Mouse (Mus musculus) adrenal gland, adult 8-10 months (tissue): ENCODE measurements at regions not wholly inside any gene's neighbourhood (a gene's known extent, or its start where the extent isn't known, plus 50 kb on each side); places are given as distances from the start of the nearest gene placed in this dataset.

Source experiments
- DNase-seq: peaks from one replicate; pipeline ENCODE4 v3.0.0; 2022

GRCm38 (mm10) chr14:48753084-48753483 lies 79.5 kb upstream of the Otx2 start:
- no peak for DNase-seq

- DNase-seq = no peak
Observed at GRCm38 (mm10) chr14:48752579-48752905, 78.9 kb upstream of the Otx2 start.

DNA sequence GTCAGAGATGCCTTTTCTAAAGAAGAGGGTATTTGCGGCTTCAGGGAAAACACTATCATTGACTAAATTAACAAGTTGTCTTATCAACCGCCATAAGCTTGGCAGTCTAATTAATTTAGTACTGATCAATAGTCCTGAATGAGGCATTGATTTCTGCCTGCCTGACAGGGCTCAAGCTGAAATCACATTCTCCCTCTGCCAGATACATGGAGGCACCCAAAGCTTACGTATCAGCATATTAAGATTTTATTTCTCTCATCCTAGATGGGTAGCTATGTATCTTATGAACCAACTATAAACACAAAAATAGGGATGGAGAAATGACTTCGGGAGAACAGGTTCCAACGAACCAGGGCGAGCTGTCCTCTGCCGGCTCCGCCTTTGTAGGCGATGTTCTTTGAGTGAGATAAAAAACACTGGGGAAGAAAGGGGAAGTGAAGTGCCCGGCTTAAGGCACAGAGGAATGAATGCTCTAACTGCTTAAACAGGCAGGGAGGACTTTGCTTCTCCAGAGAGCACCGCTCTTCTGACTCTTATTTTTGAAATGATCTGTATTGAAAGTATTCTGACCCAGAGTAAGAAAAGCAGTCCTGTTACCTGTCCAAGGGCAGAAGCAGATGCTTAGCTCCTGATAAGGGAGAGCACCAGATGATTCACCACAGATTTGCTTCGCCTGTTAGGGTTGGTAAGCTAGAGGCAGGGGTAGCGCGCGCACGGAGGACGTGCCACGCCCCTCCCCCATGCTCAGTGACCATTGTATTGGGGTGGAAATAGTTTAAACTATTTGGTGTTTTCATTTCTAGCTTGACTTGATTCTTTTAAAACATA lies 78.3 kb upstream of the Otx2 start:
- no peak for DNase-seq

- no peak for DNase-seq
Observed at GRCm38 (mm10) chr14:48750994-48751393, 77.4 kb upstream of the Otx2 start.

GRCm38 (mm10) chr14:48748976-48749375 lies 75.4 kb upstream of the Otx2 start:
- no peak for DNase-seq

DNA sequence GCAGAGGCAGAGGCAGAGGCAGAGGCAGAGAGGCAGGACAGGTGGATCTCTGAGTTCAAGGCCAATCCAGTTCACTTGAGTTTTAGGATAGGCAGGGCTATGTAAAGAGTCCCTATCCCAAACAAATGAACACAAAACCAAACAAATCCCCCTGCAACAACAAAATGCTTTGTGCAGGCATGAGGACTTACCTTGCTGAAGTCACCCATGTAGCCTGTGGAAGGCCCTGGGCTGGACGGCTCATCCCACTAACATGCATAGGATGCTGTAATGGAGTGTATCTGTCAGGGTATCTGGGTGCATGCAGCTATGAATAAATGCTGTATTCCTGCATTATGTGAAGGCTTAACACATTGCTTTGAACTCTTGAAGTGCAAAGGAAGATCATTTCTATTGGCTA lies 74.3 kb upstream of the Otx2 start:
- no peak for DNase-seq

GRCm38 (mm10) chr14:48740942-48741602 lies 67.5 kb upstream of the Otx2 start:
- no peak for DNase-seq

DNA sequence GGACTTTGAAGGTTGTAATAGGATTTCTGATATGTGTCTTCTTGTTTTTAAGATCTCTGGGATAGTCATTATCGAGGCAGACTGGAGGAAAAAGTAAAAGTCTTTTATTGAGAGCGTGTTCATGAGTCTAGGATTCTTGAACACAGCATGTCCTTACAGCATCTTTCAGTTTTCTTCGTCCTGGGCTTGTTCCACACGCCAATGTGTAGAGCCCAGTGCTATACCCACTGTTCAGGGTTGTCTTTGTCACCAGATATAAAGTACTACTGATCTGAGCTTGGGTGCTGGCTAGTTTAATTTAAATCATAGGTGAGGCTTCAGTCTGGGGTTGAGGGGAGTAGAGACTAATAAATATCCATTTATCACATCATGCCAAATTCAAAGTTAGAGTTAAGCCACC lies 65.5 kb upstream of the Otx2 start:
- DNase-seq = no peak

GRCm38 (mm10) chr14:48738641-48739040 lies 65.0 kb upstream of the Otx2 start:
- DNase-seq = no peak

DNA sequence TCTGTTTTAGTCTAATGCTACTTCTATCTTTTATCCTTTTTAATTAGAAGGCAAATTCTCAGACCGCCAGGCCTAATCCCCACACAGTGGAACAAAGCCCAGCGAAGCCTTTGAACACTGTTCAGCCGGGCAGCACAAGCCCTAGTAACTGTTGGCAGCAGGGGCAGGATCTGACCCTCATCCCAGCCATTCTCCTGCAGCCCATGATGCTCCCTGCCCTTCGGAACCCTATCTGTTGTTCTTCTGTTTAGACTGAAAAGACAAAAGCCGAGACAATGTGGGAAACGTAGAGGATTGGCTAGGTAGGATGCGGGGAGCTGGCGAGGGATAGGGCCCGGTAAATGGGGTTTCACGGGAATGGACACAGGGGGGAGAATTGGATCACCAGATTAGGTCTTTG lies 64.6 kb upstream of the Otx2 start:
- DNase-seq = no peak

DNA sequence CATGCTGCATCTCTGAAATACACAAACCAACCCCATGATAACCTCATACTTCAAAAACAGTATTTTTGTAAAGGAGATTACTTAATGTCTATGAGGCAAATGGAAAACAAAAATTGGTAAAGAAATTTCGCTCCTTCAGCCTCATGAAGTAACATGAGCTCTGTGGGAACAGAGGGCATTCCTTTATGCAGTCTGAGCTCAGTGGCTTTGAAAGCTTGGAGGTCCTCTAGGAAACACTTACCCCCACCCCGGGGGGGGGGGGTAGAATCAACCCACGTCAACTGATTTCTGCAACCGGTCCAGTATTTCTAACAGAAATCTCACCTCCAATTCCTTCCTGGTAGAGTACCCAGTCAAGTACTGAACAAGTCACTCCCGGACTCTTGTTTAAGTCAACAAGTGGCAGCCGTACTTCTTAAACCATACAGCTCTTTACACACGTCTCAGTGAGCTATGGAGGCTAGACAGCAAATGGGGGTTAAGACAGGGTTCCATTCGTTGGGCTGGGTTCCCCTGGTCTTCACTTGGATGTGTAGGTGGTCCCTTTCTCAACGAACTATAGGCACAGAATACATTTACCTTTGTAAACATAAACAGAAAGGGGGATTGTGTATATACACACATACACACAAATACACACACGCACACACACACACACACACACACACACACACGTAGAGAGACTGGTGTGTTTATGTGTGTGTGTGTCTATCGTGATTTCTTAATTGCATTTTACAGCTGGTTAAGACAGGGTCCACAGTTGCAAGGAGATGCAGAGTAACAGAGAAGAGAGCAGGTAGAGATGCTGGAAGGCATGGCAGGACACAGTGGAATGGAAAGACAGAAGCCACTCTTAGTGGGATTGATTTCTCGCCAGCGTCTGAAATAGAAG lies 63.6 kb upstream of the Otx2 start:
- no peak for DNase-seq

DNA sequence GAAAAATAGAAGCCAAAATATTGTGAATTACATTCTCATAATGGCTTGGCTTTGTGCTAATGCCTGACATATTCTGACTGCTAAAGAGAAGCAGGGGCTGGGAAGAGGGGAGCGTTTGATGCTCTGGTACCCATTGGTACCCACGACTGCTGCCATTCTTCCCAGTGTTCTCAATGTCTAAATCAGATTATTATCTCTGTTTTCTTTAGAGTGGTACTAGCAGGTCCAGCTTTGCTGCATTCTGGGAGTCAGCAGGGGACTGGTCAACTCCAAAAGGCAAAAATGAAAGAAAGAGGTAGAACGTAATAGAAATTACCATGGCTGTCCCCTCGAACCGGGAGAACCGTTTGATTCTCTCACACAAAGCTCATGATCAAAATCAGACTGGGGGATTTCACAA lies 62.6 kb upstream of the Otx2 start:
- DNase-seq = no peak

DNA sequence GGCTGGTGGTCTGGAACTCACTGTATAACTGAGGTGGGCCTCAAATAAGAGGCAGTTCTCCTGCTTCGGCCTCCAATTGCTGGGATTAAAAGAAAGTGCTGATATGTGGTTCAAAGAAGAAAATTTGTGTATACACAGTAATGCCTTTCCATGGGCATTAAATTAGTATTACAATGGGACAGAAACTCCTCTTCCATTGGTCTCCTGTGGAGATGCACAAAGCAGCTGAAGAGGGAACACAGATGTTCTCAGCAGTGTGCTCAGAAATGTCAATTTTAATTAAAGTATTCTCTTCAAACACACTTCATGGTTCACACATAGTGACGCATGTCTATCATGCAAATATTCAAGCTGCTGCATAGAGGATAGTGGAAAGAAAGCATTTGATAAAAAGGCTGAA lies 56.4 kb upstream of the Otx2 start:
- no peak for DNase-seq
